Mouse (Mus musculus): ENCODE results near the gene Krba1.

DNA sequence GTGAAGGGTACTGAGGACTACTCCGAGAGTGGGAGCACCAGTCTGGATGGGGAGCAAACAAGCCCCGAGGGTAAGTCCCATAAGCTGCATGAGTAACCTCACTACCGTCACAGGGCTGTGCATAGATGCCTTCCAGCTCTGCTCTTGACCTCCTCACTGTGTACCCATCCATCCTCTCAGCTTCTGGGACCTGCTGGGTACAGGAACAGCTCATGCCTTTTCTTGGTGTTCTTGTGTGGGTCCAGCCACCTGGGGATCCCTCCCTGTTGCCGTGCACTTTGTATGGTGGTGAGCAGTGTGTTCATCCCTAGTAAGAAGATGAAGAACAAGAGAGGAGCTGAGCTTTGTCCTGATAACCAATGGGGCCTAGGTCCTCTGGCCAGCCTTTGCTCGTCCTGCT is 8.7 kb downstream of the Krba1 start:
- TF ChIP-seq CTCF (IDR thresholded peaks at IDR 0.05; ENCODE audit: low read depth, low read length) (no peak), POLR2A (IDR thresholded peaks at IDR 0.05; ENCODE audit: extremely low read depth, insufficient read depth, low read length) (no peak)

Measured in liver, adult 2 months (tissue).